Mouse (Mus musculus) bone marrow, adult 2 months (tissue): ENCODE results near the gene Akt1. TPM values are rescaled to one million over a fixed set of nuclear protein-coding genes. Genes with fewer than 3 reads are reported as not detected.

Experiments used
- H3K27ac ChIP-seq: fragments of 200-500 bp; 2 replicates; pipeline ENCODE4 v1.5.1; 2012; ENCODE audit warnings: low read depth, mild to moderate bottlenecking, control low read depth, inconsistent platforms, low read length; ENCODE audit not compliant: control insufficient read depth, poor library complexity, insufficient read depth
- H3K4me1 ChIP-seq: fragments of 200-500 bp; 2 replicates; pipeline ENCODE4 v1.6.1; 2011; ENCODE audit warnings: low read length; ENCODE audit not compliant: control insufficient read depth, insufficient read depth
- H3K4me3 ChIP-seq: fragments of 200-500 bp; replicated peaks from 2 replicates; pipeline ENCODE3; 2011; ENCODE audit warnings: mild to moderate bottlenecking, low read depth, low read length, control low read depth; ENCODE audit not compliant: control insufficient read depth
- CTCF ChIP-seq: fragments of 200-500 bp; IDR thresholded peaks from 2 replicates; pipeline ENCODE4 v1.5.1; 2011; ENCODE audit warnings: low read length, control low read depth; ENCODE audit not compliant: control insufficient read depth, insufficient read depth
- POLR2A ChIP-seq: fragments of 200-500 bp; IDR thresholded peaks from 2 replicates; pipeline ENCODE4 v1.6.1; 2011; ENCODE audit warnings: low read depth, mild to moderate bottlenecking, control low read depth, low read length, borderline replicate concordance; ENCODE audit not compliant: control insufficient read depth
- WGBS: fragments of 180-500 bp; shearing (Covaris S2); methylation state at CpG from one replicate; pipeline ENCODE4 v1.1.7; 2018; 5-methylcytosine and 5-hydroxymethylcytosine counted together
- polyA plus RNA-seq: library from polyadenylated mRNA; stranded (reverse); fragments of >200 nt; gene quantifications from 2 replicates; pipeline ENCODE4 v1.2.4, GENCODE M21; 2011; ENCODE audit warnings: low replicate concordance; ENCODE audit not compliant: missing spikeins, insufficient read depth, insufficient read length

Akt1 gene
- polyA plus RNA-seq, 1 experiment = 56.1 TPM

- whole genome bisulfite sequencing = 87% methylated on average over 10 of the region's 10 CpGs
Measured at GRCm38 (mm10) chr12:112609031-112609430, 65.7 kb downstream of the Akt1 start.

DNA sequence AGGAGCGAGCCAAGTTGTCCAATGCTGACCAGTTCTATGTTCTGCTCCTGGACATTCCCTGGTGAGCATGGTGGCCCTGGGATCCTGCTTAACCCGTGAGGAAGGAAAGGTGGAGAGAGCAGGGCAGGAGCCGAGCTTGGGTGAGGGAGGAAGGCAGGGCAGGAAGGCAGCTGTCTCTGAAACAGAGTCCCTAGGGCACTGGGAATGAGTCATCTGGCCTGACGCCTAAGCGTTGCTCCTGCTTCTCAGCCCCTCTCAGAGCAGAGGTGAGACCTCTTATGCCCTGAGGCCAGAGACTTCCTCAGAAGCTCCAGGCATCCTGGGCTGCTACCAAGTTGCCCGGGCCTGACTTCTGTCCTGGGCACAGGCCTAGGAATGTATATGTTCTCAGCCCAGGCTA lies 67.7 kb downstream of the Akt1 start:
- no peaks in the 10 kb centered on the region for H3K4me1 ChIP-seq
- no peak overlapping the region for H3K4me3 ChIP-seq
- no peak overlapping the region; the same call in 1 of the 2 replicates for H3K27ac ChIP-seq
- 78% methylated on average over 6 of the region's 6 CpGs for WGBS
- TF ChIP-seq CTCF (no peak), POLR2A (no peak)

More at GRCm38 (mm10) chr12:112609031-112609430, 65.7 kb downstream of the Akt1 start:
- TF ChIP-seq CTCF = no peak
- TF ChIP-seq POLR2A = no peak
- Histone ChIP-seq H3K4me3 (no peak overlapping the region), H3K4me1 (no peaks in the 10 kb centered on the region; the same call in 1 of the 2 replicates), H3K27ac (no peak overlapping the region)

- Histone ChIP-seq H3K4me3 (no peak overlapping the region), H3K27ac (no peak overlapping the region), H3K4me1 (no peaks in the 10 kb centered on the region)
- 37% methylated on average over 6 of the region's 6 CpGs for WGBS
- TF ChIP-seq CTCF = peak; percentile 96
- TF ChIP-seq POLR2A = no peak
Measured at GRCm38 (mm10) chr12:112605766-112606165, 68.9 kb downstream of the Akt1 start.

- no peak overlapping the region for H3K4me3 ChIP-seq
- H3K4me1 ChIP-seq = no peaks in the 10 kb centered on the region
- TF ChIP-seq CTCF (peak; percentile 50; the same call in 1 of the 2 replicates), POLR2A (no peak)
- H3K27ac ChIP-seq = no peak overlapping the region
- WGBS = 67% methylated on average over 20 of the region's 20 CpGs
Measured at GRCm38 (mm10) chr12:112604709-112605649, 69.7 kb downstream of the Akt1 start.

DNA sequence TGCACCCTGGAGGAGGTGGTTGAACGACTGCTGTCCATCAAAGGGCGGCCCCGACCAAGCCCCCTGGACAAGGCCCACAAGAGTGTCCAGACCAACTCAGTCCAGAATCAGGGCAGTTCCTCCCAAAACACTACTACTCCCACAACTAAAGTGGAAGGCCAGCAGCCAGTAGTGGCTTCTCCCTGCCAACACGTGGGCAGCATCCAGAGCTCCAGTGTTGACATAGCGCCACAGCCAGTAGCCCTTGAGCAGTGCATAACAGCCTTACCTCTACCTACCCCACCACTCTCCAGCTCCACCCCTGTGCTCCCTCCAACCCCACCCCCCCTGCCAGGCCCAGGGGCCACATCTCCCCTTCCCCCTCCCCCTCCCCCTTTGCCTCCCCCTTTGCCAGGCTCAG lies 70.7 kb downstream of the Akt1 start:
- Histone ChIP-seq H3K4me1 (no peaks in the 10 kb centered on the region), H3K27ac (no peak overlapping the region), H3K4me3 (no peak overlapping the region)
- 73% methylated on average over 5 of the region's 5 CpGs for WGBS
- TF ChIP-seq POLR2A (no peak), CTCF (no peak)

Other genes with a start within 250 kb of the Akt1 start
- not detected in 2 replicates for gene A530016L24Rik, start 185.4 kb downstream of the Akt1 start, polyA plus RNA-seq
- gene Tmem179, start 158.1 kb downstream of the Akt1 start, polyA plus RNA-seq = 0.62 TPM in 1 of 2 replicates, not detected in the other
- 40.0 and 82.8 TPM in 2 replicates for gene Inf2, start 86.1 kb downstream of the Akt1 start, polyA plus RNA-seq
- 21.0 and 44.8 TPM in 2 replicates for gene Adssl1, start 54.8 kb downstream of the Akt1 start, polyA plus RNA-seq
- 47.7 and 81.1 TPM in 2 replicates for gene Siva1, start 30.2 kb downstream of the Akt1 start, polyA plus RNA-seq
- gene Zbtb42, start 3.9 kb upstream of the Akt1 start, polyA plus RNA-seq = 2.6 and 5.1 TPM in 2 replicates
- gene Cep170b, start 45.6 kb upstream of the Akt1 start, polyA plus RNA-seq = 0.29 and 5.8 TPM in 2 replicates
- 62.4 and 128 TPM in 2 replicates for gene Pld4, start 85.8 kb upstream of the Akt1 start, polyA plus RNA-seq
- 1.4 TPM in 1 of 2 replicates, not detected in the other for gene Ahnak2, start 127.8 kb upstream of the Akt1 start, polyA plus RNA-seq
- gene Clba1, start 134.1 kb upstream of the Akt1 start, polyA plus RNA-seq = 1.9 TPM in 1 of 2 replicates, not detected in the other
- 23.4 and 40.6 TPM in 2 replicates for gene Cdca4, start 154.5 kb upstream of the Akt1 start, polyA plus RNA-seq
- gene Gpr132, start 193.3 kb upstream of the Akt1 start, polyA plus RNA-seq = 6.1 and 15.8 TPM in 2 replicates